Mouse (Mus musculus) adrenal gland, postnatal 4 days (tissue): ENCODE measurements around the gene Tnfrsf19. TPM values are rescaled to one million over a fixed set of nuclear protein-coding genes. Genes with fewer than 3 reads are reported as not detected.

ENCODE experiments used
- DNase-seq, 2 experiments: peaks; one replicate each; pipeline ENCODE4 v3.0.0; 2021 to 2022; ENCODE audit warnings: low spot score in 2 of 2, mixed read lengths in 2 of 2
- long read RNA-seq, 2 experiments: library from polyadenylated mRNA; stranded (forward); transcript quantifications; one replicate each; pipeline ENCODE4 v2.0.0; 2021
- total RNA-seq, 2 experiments: library from RNA; stranded (reverse); gene quantifications; 2 replicates each; pipeline ENCODE4 v1.2.3; 2021

Tnfrsf19 gene
- 10 to 100 TPM; 39.0 to 45.7 TPM for total RNA-seq
- long read RNA-seq, experiment 1, full-length matches to known transcripts: 9 of 11 reads
- long read RNA-seq, experiment 1, partial matches to known transcripts: 0 of 11 reads
- long read RNA-seq, experiment 1, other reads (novel, unspliced or antisense): 2 of 11 reads
- long read RNA-seq, experiment 2, full-length matches to known transcripts: 29 of 37 reads
- long read RNA-seq, experiment 2, partial matches to known transcripts: 3 of 37 reads
- long read RNA-seq, experiment 2, other reads (novel, unspliced or antisense): 5 of 37 reads

- DNase-seq: peak; percentile 49 to 78
Observed at GRCm38 (mm10) chr14:61046091-61046681, at the start of gene Tnfrsf19. Gene Tnfrsf19, minus strand, starts transcription at chr14:61046490.

- DNase-seq: no peak
Observed at GRCm38 (mm10) chr14:61092073-61092472, 45.8 kb upstream of the Tnfrsf19 start.

- DNase-seq: no peak
Observed at GRCm38 (mm10) chr14:61090955-61091354, 44.7 kb upstream of the Tnfrsf19 start.

- DNase-seq: no peak
Observed at GRCm38 (mm10) chr14:61088187-61088586, 41.9 kb upstream of the Tnfrsf19 start.

- DNase-seq: peak in 1 of 2 experiments; percentile 17
Observed at GRCm38 (mm10) chr14:61085325-61085724, 39.0 kb upstream of the Tnfrsf19 start.

- no peak for DNase-seq
Observed at GRCm38 (mm10) chr14:61069555-61069954, 23.3 kb upstream of the Tnfrsf19 start.

- no peak for DNase-seq
Observed at GRCm38 (mm10) chr14:61061729-61062128, 15.4 kb upstream of the Tnfrsf19 start.

- no peak for DNase-seq
Observed at GRCm38 (mm10) chr14:61059316-61059945, 13.1 kb upstream of the Tnfrsf19 start.

GRCm38 (mm10) chr14:61056962-61057361, 10.7 kb upstream of the Tnfrsf19 start:
- DNase-seq: no peak

- DNase-seq: no peak
Observed at GRCm38 (mm10) chr14:61056445-61056844, 10.2 kb upstream of the Tnfrsf19 start.

GRCm38 (mm10) chr14:61055864-61056263, 9.6 kb upstream of the Tnfrsf19 start:
- DNase-seq: no peak

GRCm38 (mm10) chr14:61052163-61052562, 5.9 kb upstream of the Tnfrsf19 start:
- no peak for DNase-seq

GRCm38 (mm10) chr14:61045446-61046090, 722 bp downstream of the Tnfrsf19 start:
- DNase-seq: no peak

GRCm38 (mm10) chr14:61044316-61044715, 2.0 kb downstream of the Tnfrsf19 start:
- DNase-seq: no peak

- no peak for DNase-seq
Observed at GRCm38 (mm10) chr14:61043511-61044310, 2.6 kb downstream of the Tnfrsf19 start.

- no peak for DNase-seq
Observed at GRCm38 (mm10) chr14:61042291-61042690, 4.0 kb downstream of the Tnfrsf19 start.

- DNase-seq: no peak
Observed at GRCm38 (mm10) chr14:61040236-61040635, 6.1 kb downstream of the Tnfrsf19 start.

- no peak for DNase-seq
Observed at GRCm38 (mm10) chr14:61038082-61038472, 8.2 kb downstream of the Tnfrsf19 start.

GRCm38 (mm10) chr14:61037321-61038081, 8.8 kb downstream of the Tnfrsf19 start:
- peak; percentile 25 to 44 for DNase-seq

GRCm38 (mm10) chr14:61030366-61030765, 15.9 kb downstream of the Tnfrsf19 start:
- DNase-seq: no peak
